Mouse (Mus musculus): Measurements from ENCODE around the gene Gbp10. TPM values are rescaled to one million over a fixed set of nuclear protein-coding genes. Genes with fewer than 3 reads are reported as not detected.
"Not testable (repeated sequence)": the region's sequence is repeated elsewhere in the genome, so short reads cannot be mapped to it uniquely, and the experiment has no call there.

Gene Gbp10
- 0.02 TPM for polyA plus RNA-seq (2012; fragmentation: generic; extraction: Trizol)
- long read RNA-seq, experiment 1, result 0 reads
- long read RNA-seq, experiment 2, result 0 reads

DNA sequence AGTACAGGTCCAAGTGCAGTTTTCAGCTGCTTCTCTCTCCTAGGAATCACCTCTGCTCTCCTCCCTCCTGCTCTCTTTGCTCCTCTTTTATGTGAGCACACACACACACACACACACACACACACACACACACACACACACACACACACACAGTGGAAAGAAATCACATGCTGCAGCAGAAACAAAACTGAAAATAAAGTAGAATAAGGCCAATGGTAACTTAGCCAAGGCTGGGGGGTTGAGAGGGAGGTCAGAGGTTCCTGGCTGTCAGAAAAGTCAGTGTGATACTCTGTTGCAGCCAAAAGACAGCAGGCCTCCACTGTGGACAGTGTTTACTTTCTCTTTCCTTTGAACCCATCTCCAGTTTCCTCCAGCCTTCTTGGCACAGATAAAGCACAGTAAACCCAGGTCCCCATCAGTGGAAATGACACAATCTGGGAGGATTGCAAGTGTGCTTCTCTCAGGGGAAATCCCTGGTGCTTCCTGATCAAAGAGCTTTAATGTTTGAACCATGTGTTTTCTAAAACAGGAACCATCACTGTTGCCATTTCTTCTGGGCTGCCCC lies at the start of gene Gbp10:
TSS of gene Gbp10 (minus strand) at position 51 of the 565 bp plus-strand sequence.
- not testable (repeated sequence) for H3K79me2 ChIP-seq (ENCODE audit: control insufficient read depth, insufficient read depth); H3K27me3 ChIP-seq (ENCODE audit: control insufficient read depth, insufficient read depth, insufficient read length); H3K79me3 ChIP-seq (ENCODE audit: low read depth); H3K4me3 ChIP-seq (ENCODE audit: insufficient read depth, poor library complexity, severe bottlenecking); H3ac ChIP-seq (ENCODE audit: control insufficient read depth, insufficient read length, low read depth); H3K36me3 ChIP-seq (ENCODE audit: control insufficient read depth, insufficient read depth)

GRCm38 (mm10) chr5:105260673-105261072 lies 21.3 kb upstream of the Gbp10 start:
- H3K36me3 ChIP-seq (ENCODE audit: control insufficient read depth, insufficient read depth); H3ac ChIP-seq (ENCODE audit: control insufficient read depth, insufficient read length, low read depth); H3K27me3 ChIP-seq (ENCODE audit: control insufficient read depth, insufficient read depth, insufficient read length); H3K79me3 ChIP-seq (ENCODE audit: low read depth); H3K79me2 ChIP-seq (ENCODE audit: control insufficient read depth, insufficient read depth); H3K4me3 ChIP-seq (ENCODE audit: insufficient read depth, poor library complexity, severe bottlenecking): not testable (repeated sequence)

- Histone ChIP-seq H3K36me3 (ENCODE audit: control insufficient read depth, insufficient read depth) (no peaks in the 10 kb centered on the region), H3ac (ENCODE audit: control insufficient read depth, insufficient read length, low read depth) (no peak overlapping the region), H3K79me2 (ENCODE audit: control insufficient read depth, insufficient read depth) (no peaks in the 10 kb centered on the region), H3K4me3 (ENCODE audit: insufficient read depth, poor library complexity, severe bottlenecking) (no peak overlapping the region), H3K79me3 (ENCODE audit: low read depth) (no peaks in the 10 kb centered on the region), H3K27me3 (ENCODE audit: control insufficient read depth, insufficient read depth, insufficient read length) (no peaks in the 10 kb centered on the region)
- TF ChIP-seq MYOD1 (IDR thresholded peaks at IDR 0.05; ENCODE audit: control insufficient read depth, insufficient read length, low read depth), result no peak
- TF ChIP-seq CTCF (IDR thresholded peaks at IDR 0.05; ENCODE audit: control insufficient read depth, insufficient read depth, insufficient read length), result no peak
- TF ChIP-seq FOSL1 (IDR thresholded peaks at IDR 0.05; ENCODE audit: insufficient read depth, low read length, poor library complexity, severe bottlenecking), result no peak
These were observed 13.2 kb upstream of the Gbp10 start for GRCm38 (mm10) chr5:105252491-105252890.

- H3K79me3 ChIP-seq (ENCODE audit: low read depth); H3K27me3 ChIP-seq (ENCODE audit: control insufficient read depth, insufficient read depth, insufficient read length); H3ac ChIP-seq (ENCODE audit: control insufficient read depth, insufficient read length, low read depth); H3K79me2 ChIP-seq (ENCODE audit: control insufficient read depth, insufficient read depth); H3K4me3 ChIP-seq (ENCODE audit: insufficient read depth, poor library complexity, severe bottlenecking); H3K36me3 ChIP-seq (ENCODE audit: control insufficient read depth, insufficient read depth): not testable (repeated sequence)
These were observed 5.4 kb upstream of the Gbp10 start for GRCm38 (mm10) chr5:105244741-105245140.

DNA sequence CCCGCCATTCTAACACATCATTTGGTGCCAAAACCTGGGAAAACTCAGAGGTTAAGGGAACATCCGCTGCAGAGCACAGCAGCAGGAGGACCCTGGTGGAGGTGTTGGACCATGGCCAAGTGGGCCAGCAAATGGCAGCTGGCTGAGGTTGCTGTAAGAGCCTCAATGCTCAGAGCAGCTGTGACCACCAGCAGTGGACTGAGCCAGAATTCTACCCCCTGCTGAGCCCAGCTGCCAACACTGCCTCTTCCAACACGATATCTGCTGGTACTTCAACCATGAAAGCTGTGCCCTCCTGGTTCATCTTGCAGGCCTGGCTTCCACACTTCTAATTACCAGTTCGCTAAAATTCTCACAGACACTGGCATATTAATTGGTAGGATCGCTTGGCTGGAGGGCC lies 1.6 kb upstream of the Gbp10 start:
- H3K4me3 ChIP-seq (ENCODE audit: insufficient read depth, poor library complexity, severe bottlenecking), result not testable (repeated sequence)

DNA sequence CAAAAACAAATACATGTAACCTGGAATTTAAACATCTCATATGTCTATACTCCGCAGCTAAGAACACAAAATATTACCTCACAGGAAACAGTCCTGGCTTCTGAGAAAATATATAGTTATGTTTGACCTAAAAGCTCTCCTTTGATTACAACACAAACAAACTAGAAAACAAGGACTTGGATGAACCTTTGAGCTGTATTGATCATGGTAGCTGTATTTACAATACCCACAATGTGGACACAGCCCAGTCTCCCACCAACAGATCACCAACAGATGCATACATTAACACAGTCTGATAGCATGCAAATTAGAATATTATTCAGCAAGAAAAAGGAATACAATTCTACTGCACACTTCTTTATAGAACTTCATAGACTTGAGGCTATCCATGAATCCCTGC lies 931 bp downstream of the Gbp10 start:
- not testable (repeated sequence) for H3K36me3 ChIP-seq (ENCODE audit: control insufficient read depth, insufficient read depth); H3K4me3 ChIP-seq (ENCODE audit: insufficient read depth, poor library complexity, severe bottlenecking); H3K79me3 ChIP-seq (ENCODE audit: low read depth); H3K79me2 ChIP-seq (ENCODE audit: control insufficient read depth, insufficient read depth); H3K27me3 ChIP-seq (ENCODE audit: control insufficient read depth, insufficient read depth, insufficient read length); H3ac ChIP-seq (ENCODE audit: control insufficient read depth, insufficient read length, low read depth)

More for the DNA sequence above, 1.6 kb upstream of the Gbp10 start:
- not testable (repeated sequence) for H3K79me3 ChIP-seq (ENCODE audit: low read depth); H3ac ChIP-seq (ENCODE audit: control insufficient read depth, insufficient read length, low read depth); H3K27me3 ChIP-seq (ENCODE audit: control insufficient read depth, insufficient read depth, insufficient read length); H3K79me2 ChIP-seq (ENCODE audit: control insufficient read depth, insufficient read depth); H3K36me3 ChIP-seq (ENCODE audit: control insufficient read depth, insufficient read depth)

- not testable (repeated sequence) for H3K36me3 ChIP-seq (ENCODE audit: control insufficient read depth, insufficient read depth); H3ac ChIP-seq (ENCODE audit: control insufficient read depth, insufficient read length, low read depth); H3K79me2 ChIP-seq (ENCODE audit: control insufficient read depth, insufficient read depth); H3K79me3 ChIP-seq (ENCODE audit: low read depth); H3K27me3 ChIP-seq (ENCODE audit: control insufficient read depth, insufficient read depth, insufficient read length); H3K4me3 ChIP-seq (ENCODE audit: insufficient read depth, poor library complexity, severe bottlenecking)
These were observed 3.3 kb downstream of the Gbp10 start for GRCm38 (mm10) chr5:105236040-105236439.

GRCm38 (mm10) chr5:105208957-105209356 lies 30.4 kb downstream of the Gbp10 start:
- not testable (repeated sequence) for H3K79me2 ChIP-seq (ENCODE audit: control insufficient read depth, insufficient read depth); H3K79me3 ChIP-seq (ENCODE audit: low read depth); H3ac ChIP-seq (ENCODE audit: control insufficient read depth, insufficient read length, low read depth); H3K4me3 ChIP-seq (ENCODE audit: insufficient read depth, poor library complexity, severe bottlenecking); H3K27me3 ChIP-seq (ENCODE audit: control insufficient read depth, insufficient read depth, insufficient read length); H3K36me3 ChIP-seq (ENCODE audit: control insufficient read depth, insufficient read depth)

GRCm38 (mm10) chr5:105200791-105201355 lies 38.5 kb downstream of the Gbp10 start:
- H3K4me3 ChIP-seq (ENCODE audit: insufficient read depth, poor library complexity, severe bottlenecking); H3K79me3 ChIP-seq (ENCODE audit: low read depth); H3K36me3 ChIP-seq (ENCODE audit: control insufficient read depth, insufficient read depth); H3ac ChIP-seq (ENCODE audit: control insufficient read depth, insufficient read length, low read depth); H3K79me2 ChIP-seq (ENCODE audit: control insufficient read depth, insufficient read depth); H3K27me3 ChIP-seq (ENCODE audit: control insufficient read depth, insufficient read depth, insufficient read length): not testable (repeated sequence)

DNA sequence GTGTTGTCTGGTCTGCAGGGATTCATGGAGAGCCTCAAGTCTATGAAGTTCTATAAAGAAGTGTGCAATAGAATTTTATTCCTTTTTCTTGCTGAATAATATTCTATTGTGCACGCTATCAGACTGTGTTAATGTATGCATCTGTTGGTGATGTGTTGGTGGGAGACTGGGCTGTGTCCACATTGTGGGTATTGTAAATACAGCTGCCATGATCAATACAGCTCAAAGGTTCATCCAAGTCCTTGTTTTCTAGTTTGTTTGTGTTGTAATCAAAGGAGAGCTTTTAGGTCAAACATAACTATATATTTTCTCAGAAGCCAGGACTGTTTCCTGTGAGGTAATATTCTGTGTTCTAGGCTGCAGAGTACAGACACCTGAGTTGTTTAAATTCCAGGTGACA lies 40.2 kb downstream of the Gbp10 start:
- not testable (repeated sequence) for H3K36me3 ChIP-seq (ENCODE audit: control insufficient read depth, insufficient read depth); H3K79me3 ChIP-seq (ENCODE audit: low read depth); H3K4me3 ChIP-seq (ENCODE audit: insufficient read depth, poor library complexity, severe bottlenecking); H3K27me3 ChIP-seq (ENCODE audit: control insufficient read depth, insufficient read depth, insufficient read length); H3ac ChIP-seq (ENCODE audit: control insufficient read depth, insufficient read length, low read depth); H3K79me2 ChIP-seq (ENCODE audit: control insufficient read depth, insufficient read depth)

DNA sequence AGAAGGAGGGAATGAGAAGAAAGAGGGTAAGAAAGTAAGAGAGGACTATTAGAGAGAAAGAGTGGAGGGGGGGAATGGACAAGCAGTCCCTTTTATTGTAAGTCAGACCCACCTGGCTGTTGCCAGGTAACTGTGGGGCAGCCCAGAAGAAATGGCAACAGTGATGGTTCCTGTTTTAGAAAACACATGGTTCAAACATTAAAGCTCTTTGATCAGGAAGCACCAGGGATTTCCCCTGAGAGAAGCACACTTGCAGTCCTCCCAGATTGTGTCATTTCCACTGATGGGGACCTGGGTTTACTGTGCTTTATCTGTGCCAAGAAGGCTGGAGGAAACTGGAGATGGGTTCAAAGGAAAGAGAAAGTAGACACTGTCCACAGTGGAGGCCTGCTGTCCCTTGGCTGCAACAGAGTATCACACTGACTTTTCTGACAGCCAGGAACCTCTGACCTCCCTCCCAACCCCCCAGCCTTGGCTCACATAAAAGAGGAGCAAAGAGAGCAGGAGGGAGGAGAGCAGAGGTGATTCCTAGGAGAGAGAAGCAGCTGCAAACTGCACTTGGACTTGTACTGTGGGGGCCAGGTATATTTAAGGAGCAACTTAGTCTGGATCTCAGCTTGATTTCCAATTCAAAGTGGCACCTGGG lies 41.3 kb downstream of the Gbp10 start:
- not testable (repeated sequence) for H3K4me3 ChIP-seq (ENCODE audit: insufficient read depth, poor library complexity, severe bottlenecking); H3K79me2 ChIP-seq (ENCODE audit: control insufficient read depth, insufficient read depth); H3K79me3 ChIP-seq (ENCODE audit: low read depth); H3ac ChIP-seq (ENCODE audit: control insufficient read depth, insufficient read length, low read depth); H3K36me3 ChIP-seq (ENCODE audit: control insufficient read depth, insufficient read depth); H3K27me3 ChIP-seq (ENCODE audit: control insufficient read depth, insufficient read depth, insufficient read length)
